Mouse (Mus musculus) embryonic facial prominence, embryonic 11.5 days (tissue): ENCODE measurements around the gene Twistnb. TPM values are rescaled to one million over a fixed set of nuclear protein-coding genes. Genes with fewer than 3 reads are reported as not detected.

Experiments used
- ATAC-seq: fragments of 200-750 bp; cut with Nextera tagmentation; replicated peaks from 2 replicates; pipeline ENCODE4 v1.8.0; 2017; ENCODE audit warnings: low read depth; ENCODE audit not compliant: insufficient number of reproducible peaks, low FRiP score, low TSS enrichment
- DNase-seq: peaks from one replicate; pipeline ENCODE4 v3.0.0-alpha.2; 2015; ENCODE audit warnings: low spot score
- H3K27ac ChIP-seq: fragments of 300-500 bp; sonication (generic); replicated peaks from 2 replicates; pipeline ENCODE4 v1.5.1; 2014; ENCODE audit warnings: mild to moderate bottlenecking, low read depth, low read length, control low read depth
- H3K27me3 ChIP-seq: fragments of 300-500 bp; sonication (generic); 2 replicates; pipeline ENCODE4 v1.6.1; 2014; ENCODE audit warnings: mild to moderate bottlenecking, low read length, moderate library complexity, mixed read lengths; ENCODE audit not compliant: control insufficient read depth, insufficient read depth
- H3K36me3 ChIP-seq: fragments of 300-500 bp; sonication (generic); replicated peaks from 2 replicates; pipeline ENCODE4 v1.6.1; 2014; ENCODE audit warnings: low read depth, mild to moderate bottlenecking, low read length, moderate library complexity, mixed read lengths; ENCODE audit not compliant: control insufficient read depth, insufficient read depth
- H3K4me1 ChIP-seq: fragments of 300-500 bp; sonication (generic); 2 replicates; pipeline ENCODE4 v1.6.1; 2014; ENCODE audit warnings: low read length, mixed read lengths; ENCODE audit not compliant: control insufficient read depth, insufficient read depth
- H3K4me2 ChIP-seq: fragments of 300-500 bp; sonication (generic); 2 replicates; pipeline ENCODE4 v1.6.1; 2014; ENCODE audit warnings: low read depth, mild to moderate bottlenecking, control low read depth, low read length, moderate library complexity
- H3K4me3 ChIP-seq: fragments of 300-500 bp; sonication (generic); 2 replicates; pipeline ENCODE4 v1.5.1; 2014; ENCODE audit warnings: low read depth, low read length, control low read depth
- H3K9ac ChIP-seq: fragments of 300-500 bp; sonication (generic); replicated peaks from 2 replicates; pipeline ENCODE4 v1.6.1; 2014; ENCODE audit warnings: mild to moderate bottlenecking, control low read depth, low read length
- H3K9me3 ChIP-seq: fragments of 300-500 bp; sonication (generic); replicated peaks from 2 replicates; pipeline ENCODE4 v1.6.1; 2016; ENCODE audit warnings: mild to moderate bottlenecking, low read length, inconsistent platforms, mixed read lengths; ENCODE audit not compliant: control insufficient read depth
- WGBS: fragments of 180-500 bp; shearing (Covaris S2); extraction: QIAGEN DNeasy Blood & Tissue Kit; methylation state at CpG from one replicate; pipeline ENCODE4 v1.1.7; 2014; 5-methylcytosine and 5-hydroxymethylcytosine counted together
- polyA plus RNA-seq: library from polyadenylated mRNA; unstranded; fragments of >200 nt; fragmentation: Nextera tagmentation; extraction: Ambion mirVana; gene quantifications from 2 replicates; pipeline ENCODE4 v1.2.1, GENCODE M21; 2014

Twistnb gene
- polyA plus RNA-seq, 1 experiment from 2014 or later = 61.9 TPM

- ATAC-seq = no peak
- no peaks in the 10 kb centered on the region for H3K27me3 ChIP-seq
- 45% methylated on average over 6 of the region's 6 CpGs for WGBS
These were observed 17.8 kb upstream of the Twistnb start for GRCm38 (mm10) chr12:33411580-33412151.

DNA sequence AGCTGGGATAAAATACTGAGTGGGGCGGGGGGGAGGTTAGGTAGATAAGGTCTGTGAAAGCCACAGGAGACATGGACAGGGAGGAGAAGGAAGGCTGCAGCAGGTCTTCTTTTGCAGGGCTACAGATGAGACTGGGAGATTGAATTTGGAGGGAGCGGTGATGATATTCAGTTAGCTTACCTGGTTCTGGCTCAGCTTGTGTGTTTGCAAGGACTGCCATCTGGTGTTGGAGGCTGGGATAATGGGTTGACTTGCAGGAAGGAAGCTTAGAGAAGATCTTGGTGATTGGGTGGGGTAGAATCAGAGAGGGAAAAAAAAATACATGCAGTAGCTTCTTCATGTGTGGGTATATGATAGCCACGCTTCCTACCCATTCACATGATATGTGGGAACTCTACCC is 5.1 kb upstream of the Twistnb start:
- Histone ChIP-seq H3K27me3 (no peaks in the 10 kb centered on the region), H3K27ac (no peak overlapping the region), H3K36me3 (no peaks in the 10 kb centered on the region), H3K4me1 (no peaks in the 10 kb centered on the region), H3K9me3 (no peaks in the 10 kb centered on the region), H3K9ac (no peak overlapping the region), H3K4me2 (no peak overlapping the region), H3K4me3 (no peak overlapping the region)
- DNase-seq (peak; percentile 55), ATAC-seq (no peak)
- WGBS = 30% methylated on average over 3 of the region's 3 CpGs

More at GRCm38 (mm10) chr12:33411580-33412151, 17.8 kb upstream of the Twistnb start:
- Histone ChIP-seq H3K27ac (no peak overlapping the region), H3K36me3 (no peaks in the 10 kb centered on the region), H3K4me1 (no peaks in the 10 kb centered on the region), H3K4me3 (no peak overlapping the region), H3K4me2 (no peak overlapping the region), H3K9ac (no peak overlapping the region), H3K9me3 (no peaks in the 10 kb centered on the region)
- no peak for DNase-seq

DNA sequence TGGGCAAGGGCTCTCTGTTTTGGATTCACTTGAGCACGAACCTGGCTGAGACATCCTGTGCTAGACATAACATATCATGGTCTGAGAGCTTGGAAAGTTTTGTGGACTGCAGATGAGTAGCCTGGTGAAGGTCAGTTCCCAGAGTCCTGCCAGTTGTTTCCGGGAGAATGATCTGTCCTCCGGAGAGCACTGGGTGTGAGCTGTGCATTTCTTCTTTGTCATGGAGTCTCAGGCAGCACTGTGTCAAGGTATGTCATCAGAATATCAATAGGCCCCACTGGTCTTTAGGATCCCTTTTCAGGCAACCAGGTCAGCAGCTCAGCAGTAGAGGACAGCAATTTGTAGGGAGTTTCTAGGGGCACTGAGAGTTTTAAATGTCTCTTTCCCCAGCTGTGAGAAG is 2.1 kb upstream of the Twistnb start:
- Histone ChIP-seq H3K4me1 (no peaks in the 10 kb centered on the region), H3K27ac (no peak overlapping the region), H3K4me2 (no peak overlapping the region), H3K4me3 (no peak overlapping the region), H3K36me3 (no peaks in the 10 kb centered on the region), H3K9ac (no peak overlapping the region), H3K9me3 (no peaks in the 10 kb centered on the region), H3K27me3 (no peaks in the 10 kb centered on the region)
- DNase-seq (no peak), ATAC-seq (no peak)
- WGBS = 29% methylated on average over 3 of the region's 3 CpGs

DNA sequence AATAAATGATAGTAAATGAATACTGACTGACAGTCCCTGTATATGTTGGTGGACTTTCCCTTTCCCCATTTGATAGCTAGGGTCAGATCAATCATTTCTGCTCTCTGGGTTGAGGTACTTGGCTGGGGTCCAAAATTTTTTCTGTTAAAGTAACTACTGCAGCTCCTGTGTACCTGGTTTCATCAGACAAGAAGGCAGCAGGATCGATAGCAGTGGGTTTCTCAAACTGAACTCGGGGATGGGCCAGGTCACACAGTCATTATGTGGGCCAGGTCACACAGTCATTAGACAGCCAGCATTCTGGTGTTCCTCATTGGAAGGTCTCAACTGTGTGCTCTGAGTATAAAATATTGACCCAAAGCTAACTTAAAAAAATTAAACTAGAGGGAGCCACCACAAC is 1.7 kb upstream of the Twistnb start:
- H3K27me3 ChIP-seq = no peaks in the 10 kb centered on the region
- ATAC-seq (no peak), DNase-seq (no peak)
- 80% methylated on average over 2 of the region's 2 CpGs for WGBS
- no peaks in the 10 kb centered on the region for H3K36me3 ChIP-seq
- H3K9me3 ChIP-seq = no peaks in the 10 kb centered on the region
- H3K4me3 ChIP-seq = no peak overlapping the region
- H3K4me2 ChIP-seq = no peak overlapping the region
- H3K27ac ChIP-seq = no peak overlapping the region
- H3K9ac ChIP-seq = no peak overlapping the region
- H3K4me1 ChIP-seq = no peaks in the 10 kb centered on the region

- no peak overlapping the region for H3K4me3 ChIP-seq
- no peaks in the 10 kb centered on the region for H3K36me3 ChIP-seq
- H3K9me3 ChIP-seq = no peaks in the 10 kb centered on the region
- no peaks in the 10 kb centered on the region for H3K27me3 ChIP-seq
- no peak overlapping the region for H3K27ac ChIP-seq
- WGBS = 91% methylated on average over 9 of the region's 9 CpGs
- H3K9ac ChIP-seq = no peak overlapping the region
- no peaks in the 10 kb centered on the region for H3K4me1 ChIP-seq
- DNase-seq (no peak), ATAC-seq (no peak)
- H3K4me2 ChIP-seq = no peak overlapping the region
These were observed 4.4 kb downstream of the Twistnb start for GRCm38 (mm10) chr12:33433812-33434211.

DNA sequence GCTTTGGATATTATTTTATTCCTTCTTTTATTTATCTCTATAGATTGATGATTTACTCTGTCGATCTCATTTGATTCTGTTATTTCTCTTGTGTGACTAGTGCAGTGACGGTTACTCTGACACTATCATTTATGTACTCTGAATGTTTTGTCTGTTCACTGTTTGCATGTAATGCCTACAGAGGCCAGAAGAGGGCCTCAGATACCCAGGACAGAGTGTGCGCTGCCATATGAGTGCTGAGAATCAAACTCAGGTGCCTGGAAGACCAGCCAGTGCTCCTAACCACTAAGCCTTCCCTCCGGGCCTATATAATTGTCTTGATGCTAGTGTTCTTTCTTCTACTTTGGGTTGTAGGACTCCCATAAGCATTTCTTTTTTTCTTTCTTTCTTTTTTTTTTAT is 5.3 kb downstream of the Twistnb start:
- DNase-seq (no peak), ATAC-seq (no peak)
- Histone ChIP-seq H3K4me3 (no peak overlapping the region), H3K9me3 (no peaks in the 10 kb centered on the region), H3K4me2 (no peak overlapping the region), H3K36me3 (no peaks in the 10 kb centered on the region), H3K27me3 (no peaks in the 10 kb centered on the region), H3K9ac (no peak overlapping the region), H3K27ac (no peak overlapping the region), H3K4me1 (no peaks in the 10 kb centered on the region)
- 98% methylated on average over 4 of the region's 4 CpGs for WGBS

- ATAC-seq (no peak), DNase-seq (no peak)
- no peaks in the 10 kb centered on the region for H3K4me1 ChIP-seq
- no peak overlapping the region for H3K9ac ChIP-seq
- no peak overlapping the region for H3K27ac ChIP-seq
- H3K36me3 ChIP-seq = no peaks in the 10 kb centered on the region
- H3K4me3 ChIP-seq = no peak overlapping the region
- H3K4me2 ChIP-seq = no peak overlapping the region
- no peaks in the 10 kb centered on the region for H3K9me3 ChIP-seq
- H3K27me3 ChIP-seq = no peaks in the 10 kb centered on the region
- 82% methylated on average over 7 of the region's 7 CpGs for WGBS
These were observed 26.0 kb downstream of the Twistnb start for GRCm38 (mm10) chr12:33455418-33455817.

DNA sequence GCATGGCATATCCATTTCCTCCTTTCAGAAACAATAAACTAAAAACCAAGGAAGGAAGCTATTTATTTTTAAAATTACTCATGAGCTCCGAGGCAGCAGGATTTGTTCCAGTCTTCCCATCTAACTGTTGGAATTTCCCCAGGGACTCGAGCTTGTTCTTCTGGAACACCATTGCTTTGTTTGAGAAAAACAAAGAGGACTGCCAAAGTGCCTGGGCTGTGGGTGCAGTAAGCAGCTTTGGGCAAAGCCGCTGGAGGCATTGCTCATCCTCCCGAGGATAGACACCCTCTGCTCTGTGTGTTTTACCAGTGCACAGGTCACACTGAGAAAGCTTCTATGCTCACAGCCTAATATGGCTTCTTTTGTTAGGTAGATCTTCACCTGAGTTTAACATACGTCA is 26.8 kb downstream of the Twistnb start:
- DNase-seq (peak; percentile 9), ATAC-seq (no peak)
- Histone ChIP-seq H3K36me3 (no peaks in the 10 kb centered on the region), H3K9ac (no peak overlapping the region), H3K27ac (no peak overlapping the region), H3K27me3 (no peaks in the 10 kb centered on the region), H3K4me3 (no peak overlapping the region), H3K9me3 (no peaks in the 10 kb centered on the region), H3K4me1 (no peaks in the 10 kb centered on the region), H3K4me2 (no peak overlapping the region)
- 25% methylated on average over 5 of the region's 5 CpGs for WGBS
